Comparison of ENCODE assay signal across 9 mouse cellular contexts in the genomic region with DNA sequence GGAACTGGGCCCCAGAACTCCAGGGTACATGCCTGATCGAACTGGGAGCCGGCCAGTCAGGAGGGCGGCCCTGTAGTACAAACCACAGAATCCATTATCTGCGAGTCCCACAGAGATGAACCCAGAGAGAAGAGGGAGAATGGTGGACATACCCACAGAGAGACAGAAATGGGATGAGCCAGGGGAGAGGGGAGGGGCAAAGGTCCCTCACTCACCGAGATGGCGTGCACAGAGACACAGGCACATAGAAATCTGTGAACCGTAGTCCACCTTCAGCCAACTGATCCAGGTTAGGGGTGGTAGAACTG. TPM values are rescaled to one million over a fixed set of nuclear protein-coding genes. Genes with fewer than 3 reads are reported as not detected.
DNase-seq lines count a peak whose midpoint lies in the region; ATAC-seq and TF ChIP-seq lines count a peak whose summit lies in the region.
"Had no signal": no experiment of that assay in that cellular context is flagged by ENCODE, and none has a peak within 500 bp of the region (broad histone marks: within the 10 kb centered on the region; RNA-seq: fewer than 3 reads in every experiment).

No protein-coding gene starts in this region.

- no peak for ATAC-seq in heart, embryonic 11.5 days (replicated peaks; ENCODE audit: insufficient number of reproducible peaks, low FRiP score, low TSS enrichment)
- ATAC-seq in G1E (ENCODE audit: extremely low read depth, insufficient number of reproducible peaks, low FRiP score, poor library complexity, severe bottlenecking) = no peak
- ATAC-seq in hindbrain, embryonic 13.5 days (ENCODE audit: low FRiP score) = no peak; the same call in 1 of the 2 replicates
- ATAC-seq in midbrain, embryonic 12.5 days (ENCODE audit: low FRiP score, low read depth) = peak; percentile 1; the same call in 1 of the 2 replicates

- no peaks in the 10 kb centered on the region for H3K27me3 ChIP-seq in heart, embryonic 11.5 days (ENCODE audit: control insufficient read depth, insufficient read depth, low read length)
- H3K27me3 ChIP-seq in G1E (ENCODE audit: insufficient read depth, low read length) = peaks cover under 1% of the 10 kb centered on the region; the same call in 1 of the 2 replicates
- 0 out of 2 replicates have a peak, but pooled peaks cover 3% of the 10 kb centered on the region for H3K27me3 ChIP-seq in hindbrain, embryonic 13.5 days
- H3K27me3 ChIP-seq in midbrain, embryonic 12.5 days = peaks cover 17% of the 10 kb centered on the region

- TF ChIP-seq CTCF in G1E (IDR thresholded peaks at IDR 0.05; ENCODE audit: low read depth, low read length) = no peak

- peak overlapping the region; percentile 74 for H3K9ac ChIP-seq in heart, embryonic 11.5 days (ENCODE audit: low read depth, low read length)
- H3K9ac ChIP-seq in hindbrain, embryonic 13.5 days = peak overlapping the region; percentile 78
- peak overlapping the region; percentile 68 for H3K9ac ChIP-seq in midbrain, embryonic 12.5 days (replicated peaks)

- intact Hi-C loops in heart, postnatal 14 days (cut with DNase I) = no loop called here

- no peak overlapping the region for H3K27ac ChIP-seq in heart, embryonic 11.5 days (ENCODE audit: low read depth, low read length)
- H3K27ac ChIP-seq in hindbrain, embryonic 13.5 days = no peak overlapping the region
- no peak overlapping the region for H3K27ac ChIP-seq in midbrain, embryonic 12.5 days (replicated peaks)

- H3K4me3 ChIP-seq in heart, embryonic 11.5 days (ENCODE audit: low read depth, low read length) = peak overlapping the region; percentile 59
- H3K4me3 ChIP-seq in G1E (ENCODE audit: low read depth, low read length) = peak overlapping the region; percentile 84
- H3K4me3 ChIP-seq in hindbrain, embryonic 13.5 days = peak overlapping the region; percentile 61
- peak overlapping the region; percentile 51; the same call in 1 of the 2 replicates for H3K4me3 ChIP-seq in midbrain, embryonic 12.5 days

- H3K4me2 ChIP-seq in heart, embryonic 11.5 days = peak overlapping the region; percentile 95
- peak overlapping the region; percentile 91 for H3K4me2 ChIP-seq in hindbrain, embryonic 13.5 days
- H3K4me2 ChIP-seq in midbrain, embryonic 12.5 days (replicated peaks) = peak overlapping the region; percentile 86

- no peak for DNase-seq in heart, postnatal 14 days
- no peak for DNase-seq in G1E (ENCODE audit: low spot score)
- DNase-seq in frontal cortex, postnatal 14 days (ENCODE audit: low spot score in 2 of 2) = no peak
- no peak for DNase-seq in thymus, postnatal 0 days (ENCODE audit: low spot score)
- no peak for DNase-seq in gastrocnemius, postnatal 25 days
- DNase-seq: left cerebral cortex, postnatal 4 days had no signal

- no peaks in the 10 kb centered on the region for H3K9me3 ChIP-seq in heart, embryonic 11.5 days (replicated peaks; ENCODE audit: control insufficient read depth, low read length)
- no peaks in the 10 kb centered on the region for H3K9me3 ChIP-seq in G1E (replicated peaks)
- H3K9me3 ChIP-seq in hindbrain, embryonic 13.5 days = no peaks in the 10 kb centered on the region
- H3K9me3 ChIP-seq in midbrain, embryonic 12.5 days = no peaks in the 10 kb centered on the region

- H3K36me3 ChIP-seq in heart, embryonic 11.5 days (ENCODE audit: control insufficient read depth, insufficient read depth, low read length) = no peaks in the 10 kb centered on the region
- H3K36me3 ChIP-seq in G1E (replicated peaks) = peaks cover 33% of the 10 kb centered on the region
- H3K36me3 ChIP-seq in hindbrain, embryonic 13.5 days = no peaks in the 10 kb centered on the region
- H3K36me3 ChIP-seq in midbrain, embryonic 12.5 days = no peaks in the 10 kb centered on the region; the same call in 1 of the 2 replicates

- H3K4me1 ChIP-seq in heart, embryonic 11.5 days (ENCODE audit: control insufficient read depth, insufficient read depth, low read length) = peaks cover 9% of the 10 kb centered on the region
- peaks cover 29% of the 10 kb centered on the region for H3K4me1 ChIP-seq in G1E (ENCODE audit: insufficient read depth, low read depth, low read length)
- peaks cover 29% of the 10 kb centered on the region for H3K4me1 ChIP-seq in hindbrain, embryonic 13.5 days (replicated peaks)
- H3K4me1 ChIP-seq in midbrain, embryonic 12.5 days = peaks cover 15% of the 10 kb centered on the region

- WGBS in heart, embryonic 11.5 days (ENCODE audit: insufficient replicate concordance) = 81% methylated on average over 7 of the region's 7 CpGs
- WGBS in hindbrain, embryonic 13.5 days = 79% methylated on average over 7 of the region's 7 CpGs
- 86% methylated on average over 7 of the region's 7 CpGs for WGBS in midbrain, embryonic 12.5 days

RNA-seq across cellular contexts. Expression of a gene that starts 2.0 kb away (rescaled TPM):
- polyA plus RNA-seq in heart, embryonic 11.5 days (2014; fragmentation: Nextera tagmentation; extraction: Ambion mirVana) = 9.4 TPM in 2 replicates
- total RNA-seq in heart, postnatal 14 days (2021) = 10 to 100 TPM; 13.7 to 15.5 TPM
- 12.2 and 12.8 TPM in 2 replicates for total RNA-seq in G1E (2014; fragmentation: Nextera tagmentation)
- total RNA-seq in G1E (2017) = 21.1 and 25.4 TPM in 2 replicates
- polyA plus RNA-seq in G1E (2012) = 37.5 and 39.2 TPM in 2 replicates
- 19.7 and 21.2 TPM in 2 replicates for polyA plus RNA-seq in hindbrain, embryonic 13.5 days (2015; fragmentation: Nextera tagmentation; extraction: Ambion mirVana)
- polyA plus RNA-seq in midbrain, embryonic 12.5 days (2016; fragmentation: Nextera tagmentation; extraction: Ambion mirVana) = 13.7 and 14.1 TPM in 2 replicates
- 9.0 and 9.4 TPM in 2 replicates for polyA plus RNA-seq in thymus, postnatal 0 days (2015; fragmentation: Nextera tagmentation; extraction: Ambion mirVana)
- 1 to 10 TPM; 4.2 to 4.9 TPM for total RNA-seq in gastrocnemius, postnatal 25 days (2021)

RNA-seq across cellular contexts. Expression of a gene that starts 21.5 kb away (rescaled TPM):
- 0.19 and 0.68 TPM in 2 replicates for polyA plus RNA-seq in heart, embryonic 11.5 days (2014; fragmentation: Nextera tagmentation; extraction: Ambion mirVana)
- under 1 TPM; 0.05 to 0.31 TPM for total RNA-seq in heart, postnatal 14 days (2021)
- total RNA-seq in G1E (2014; fragmentation: Nextera tagmentation) = not detected in 2 replicates
- total RNA-seq in G1E (2017) = 0.05 TPM in 1 of 2 replicates, not detected in the other
- 0.01 TPM in 1 of 2 replicates, not detected in the other for polyA plus RNA-seq in G1E (2012)
- 74.0 and 80.1 TPM in 2 replicates for polyA plus RNA-seq in hindbrain, embryonic 13.5 days (2015; fragmentation: Nextera tagmentation; extraction: Ambion mirVana)
- 54.9 and 58.7 TPM in 2 replicates for polyA plus RNA-seq in midbrain, embryonic 12.5 days (2016; fragmentation: Nextera tagmentation; extraction: Ambion mirVana)
- 0.08 TPM in 1 of 2 replicates, not detected in the other for polyA plus RNA-seq in thymus, postnatal 0 days (2015; fragmentation: Nextera tagmentation; extraction: Ambion mirVana)
- under 1 TPM; 0.29 to 0.31 TPM for total RNA-seq in gastrocnemius, postnatal 25 days (2021)

RNA-seq across cellular contexts. Expression of a gene that starts 24.2 kb away (rescaled TPM):
- 2.1 and 2.7 TPM in 2 replicates for polyA plus RNA-seq in heart, embryonic 11.5 days (2014; fragmentation: Nextera tagmentation; extraction: Ambion mirVana)
- 10 to 100 TPM; 78.7 to 83.9 TPM for total RNA-seq in heart, postnatal 14 days (2021)
- not detected in 2 replicates for total RNA-seq in G1E (2014; fragmentation: Nextera tagmentation)
- total RNA-seq in G1E (2017) = 0.46 and 0.55 TPM in 2 replicates
- polyA plus RNA-seq in G1E (2012) = 0.34 and 0.40 TPM in 2 replicates
- polyA plus RNA-seq in hindbrain, embryonic 13.5 days (2015; fragmentation: Nextera tagmentation; extraction: Ambion mirVana) = 11.0 and 12.1 TPM in 2 replicates
- 6.9 and 8.0 TPM in 2 replicates for polyA plus RNA-seq in midbrain, embryonic 12.5 days (2016; fragmentation: Nextera tagmentation; extraction: Ambion mirVana)
- polyA plus RNA-seq in thymus, postnatal 0 days (2015; fragmentation: Nextera tagmentation; extraction: Ambion mirVana) = 0.23 and 0.39 TPM in 2 replicates
- total RNA-seq in gastrocnemius, postnatal 25 days (2021) = 10 to 100 TPM; 12.8 to 17.5 TPM

RNA-seq across cellular contexts. Expression of a gene that starts 45.5 kb away (rescaled TPM):
- polyA plus RNA-seq in heart, embryonic 11.5 days (2014; fragmentation: Nextera tagmentation; extraction: Ambion mirVana) = 67.6 and 68.1 TPM in 2 replicates
- total RNA-seq in heart, postnatal 14 days (2021) = 10 to 100 TPM; 50.9 to 59.9 TPM
- 19.3 and 32.8 TPM in 2 replicates for total RNA-seq in G1E (2014; fragmentation: Nextera tagmentation)
- 42.5 and 51.0 TPM in 2 replicates for total RNA-seq in G1E (2017)
- 75.9 and 85.4 TPM in 2 replicates for polyA plus RNA-seq in G1E (2012)
- polyA plus RNA-seq in hindbrain, embryonic 13.5 days (2015; fragmentation: Nextera tagmentation; extraction: Ambion mirVana) = 92.7 and 98.4 TPM in 2 replicates
- 67.5 and 68.0 TPM in 2 replicates for polyA plus RNA-seq in midbrain, embryonic 12.5 days (2016; fragmentation: Nextera tagmentation; extraction: Ambion mirVana)
- polyA plus RNA-seq in thymus, postnatal 0 days (2015; fragmentation: Nextera tagmentation; extraction: Ambion mirVana) = 62.6 and 70.8 TPM in 2 replicates
- total RNA-seq in gastrocnemius, postnatal 25 days (2021) = 10 to 100 TPM; 21.4 to 24.2 TPM

RNA-seq across cellular contexts. Expression of a gene that starts 45.8 kb away (rescaled TPM):
- polyA plus RNA-seq in heart, embryonic 11.5 days (2014; fragmentation: Nextera tagmentation; extraction: Ambion mirVana) = 0.86 TPM in 1 of 2 replicates, not detected in the other
- total RNA-seq in heart, postnatal 14 days (2021) = 10 to 100 TPM; 11.0 to 14.6 TPM
- total RNA-seq in G1E (2014; fragmentation: Nextera tagmentation) = not detected in 2 replicates
- total RNA-seq in G1E (2017) = 0.12 and 0.71 TPM in 2 replicates
- 0.93 and 1.3 TPM in 2 replicates for polyA plus RNA-seq in G1E (2012)
- not detected in 2 replicates for polyA plus RNA-seq in hindbrain, embryonic 13.5 days (2015; fragmentation: Nextera tagmentation; extraction: Ambion mirVana)
- polyA plus RNA-seq in midbrain, embryonic 12.5 days (2016; fragmentation: Nextera tagmentation; extraction: Ambion mirVana) = not detected in 2 replicates
- polyA plus RNA-seq in thymus, postnatal 0 days (2015; fragmentation: Nextera tagmentation; extraction: Ambion mirVana) = not detected in 2 replicates
- not detected for total RNA-seq in gastrocnemius, postnatal 25 days (2021)

Comparison
In these comparisons a context has a peak if more than half of its experiments do, and no peak if none do; other contexts are left out.
1. RNA of a gene that starts 21.5 kb away (polyA plus RNA-seq): 74.0 to 80.1 TPM in hindbrain, embryonic 13.5 days and 54.9 to 58.7 TPM in midbrain, embryonic 12.5 days; 0.19 to 0.68 TPM in heart, embryonic 11.5 days, 0.08 TPM in thymus, postnatal 0 days and 0.01 TPM in G1E; every median in the first group is over 10 times any median in the second.
2. Peak in every context shown above with its lines, with median percentiles within 50 percentile points of each other: H3K4me2 ChIP-seq, H3K4me3 ChIP-seq and H3K9ac ChIP-seq.